Mouse (Mus musculus): Measurements from ENCODE around the gene Gm884.
"Not testable (repeated sequence)": the region's sequence is repeated elsewhere in the genome, so short reads cannot be mapped to it uniquely, and the experiment has no call there.

Gm884 gene

DNA sequence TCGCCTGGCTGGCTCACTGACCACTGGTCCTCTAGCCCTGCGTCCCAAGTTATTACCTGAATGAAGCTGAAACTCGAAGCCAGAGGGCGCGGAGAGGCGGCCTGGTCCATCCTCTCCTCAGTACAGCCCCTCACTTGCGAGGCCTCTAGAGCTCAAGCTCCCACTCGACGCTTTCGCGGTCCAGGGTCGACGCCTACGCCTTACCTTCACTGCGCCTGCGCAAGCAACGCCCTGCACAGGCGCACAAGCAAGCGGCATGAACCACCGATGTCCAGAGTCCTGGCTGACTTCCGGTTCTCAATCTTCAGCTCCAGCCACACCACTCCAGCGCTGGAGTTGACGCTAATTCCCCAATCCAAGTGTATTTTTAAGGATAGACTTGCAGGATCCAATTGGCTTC is 6.5 kb upstream of the Gm884 start:
- DNase-seq = no peak

DNA sequence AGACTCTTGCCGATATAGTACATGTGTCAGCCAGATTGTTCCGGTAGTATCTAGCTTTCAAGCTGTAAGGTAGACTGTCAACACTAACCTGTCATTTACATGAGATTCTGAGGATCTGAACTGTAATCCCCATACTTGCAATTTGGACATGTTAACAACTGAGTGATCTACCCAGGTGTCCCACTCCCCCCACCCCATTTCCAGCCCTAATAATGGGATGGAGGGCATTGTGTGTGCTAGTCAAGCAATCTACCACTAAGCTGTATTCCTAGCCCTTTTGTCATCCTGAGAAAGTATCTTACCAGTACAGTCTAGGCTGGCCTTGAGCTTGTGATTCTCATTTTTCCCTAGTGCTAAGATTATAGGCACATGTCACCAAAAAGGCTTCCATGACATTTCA is 10.2 kb downstream of the Gm884 start:
- no peak for DNase-seq

DNA sequence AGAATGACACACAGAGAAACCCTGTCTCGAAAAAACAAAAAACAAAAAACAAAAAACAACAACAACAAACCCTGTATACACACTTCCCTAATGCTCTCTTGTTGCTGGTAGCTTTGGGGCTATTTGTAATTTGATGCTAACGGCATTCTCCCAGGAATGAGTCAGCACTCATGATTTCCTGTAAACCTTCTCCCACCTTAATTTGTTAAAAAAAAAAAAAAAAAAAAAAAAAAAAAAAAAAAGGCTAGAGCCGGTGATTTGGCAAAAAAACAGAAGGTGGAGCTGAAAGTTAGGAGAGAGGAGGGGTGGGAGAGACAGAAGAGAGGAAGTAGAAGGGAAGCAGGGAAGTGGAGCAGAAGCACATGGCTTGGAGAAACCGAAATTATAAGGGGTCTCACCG is 14.3 kb downstream of the Gm884 start:
- DNase-seq = no peak

DNA sequence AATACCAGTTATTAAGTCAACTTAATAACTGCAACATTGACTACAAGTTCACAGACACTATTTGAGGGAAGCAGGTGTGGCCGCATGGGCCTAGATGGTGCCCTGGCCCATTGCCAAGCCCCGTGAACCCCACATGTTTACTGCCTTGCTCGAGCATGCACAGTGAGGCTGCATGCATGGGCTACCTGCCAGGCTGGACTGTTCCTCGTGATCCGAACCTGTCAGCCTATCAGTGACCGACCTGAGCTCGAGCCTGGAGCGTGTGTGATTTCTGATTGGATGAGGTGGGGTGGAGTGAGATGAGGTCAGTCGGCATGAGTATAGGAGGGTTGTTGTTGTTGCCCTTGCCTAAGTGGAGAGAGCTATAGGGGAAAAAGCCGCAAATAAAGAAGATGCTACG is 42.6 kb downstream of the Gm884 start:
- no peak for DNase-seq

DNA sequence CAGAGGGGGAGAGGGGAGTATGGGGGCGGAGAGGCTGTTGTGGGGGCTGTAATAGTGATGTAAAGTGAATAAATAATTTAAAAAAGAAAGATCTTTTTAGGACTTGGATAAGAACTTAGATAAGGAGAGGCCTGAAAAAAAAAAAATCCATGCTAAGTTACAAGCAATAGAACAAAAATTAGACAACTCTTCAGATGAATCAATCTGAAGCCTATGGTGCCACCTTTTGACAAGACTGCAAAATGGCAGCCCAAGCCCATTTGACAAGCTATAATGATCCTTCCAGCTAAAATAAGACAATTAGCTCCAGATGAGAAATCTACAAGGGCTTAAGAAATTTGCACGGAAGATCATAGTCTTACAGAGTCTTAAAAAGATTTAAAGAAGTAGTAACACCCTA is 64.9 kb downstream of the Gm884 start:
- no peak for DNase-seq

DNA sequence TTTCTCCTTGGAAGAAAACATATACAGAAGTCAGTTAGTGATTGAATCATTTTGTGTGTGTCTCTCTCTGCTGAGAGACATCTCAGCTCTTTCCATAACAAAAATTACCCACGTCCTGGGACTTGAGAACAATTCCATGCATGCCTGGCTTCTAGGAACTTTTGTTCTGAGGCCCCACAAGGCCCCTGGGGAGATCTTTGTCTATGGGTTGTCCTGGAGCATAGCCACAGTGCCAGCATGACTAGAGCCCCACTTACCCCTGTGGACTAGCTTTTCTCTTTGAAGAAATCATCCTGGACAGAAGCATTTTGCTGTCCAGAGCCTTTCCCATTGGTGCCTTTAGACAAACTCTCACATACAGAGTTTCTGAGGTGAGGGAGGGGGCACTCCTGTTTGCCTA is 86.0 kb downstream of the Gm884 start:
- not testable (repeated sequence) for DNase-seq

DNA sequence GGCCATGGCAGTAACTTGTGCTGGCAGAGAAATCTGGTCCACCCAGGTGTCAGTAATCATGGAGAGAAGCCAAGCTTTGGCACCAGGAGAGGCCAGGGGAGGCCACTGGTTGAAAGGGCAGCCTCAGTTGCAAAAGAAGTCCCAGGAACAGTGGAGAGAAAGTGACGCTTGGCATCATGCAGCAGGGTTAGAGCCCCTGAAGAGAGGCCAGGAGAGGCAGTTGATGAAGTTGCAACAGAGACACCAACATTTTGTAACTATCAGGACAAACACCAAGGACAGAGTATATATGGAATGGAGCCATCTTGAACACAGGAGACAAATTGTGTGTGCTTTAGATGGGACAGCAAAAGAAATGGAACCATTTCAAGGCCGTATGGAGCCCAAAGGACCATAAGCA is 108.8 kb downstream of the Gm884 start:
- DNase-seq = no peak

DNA sequence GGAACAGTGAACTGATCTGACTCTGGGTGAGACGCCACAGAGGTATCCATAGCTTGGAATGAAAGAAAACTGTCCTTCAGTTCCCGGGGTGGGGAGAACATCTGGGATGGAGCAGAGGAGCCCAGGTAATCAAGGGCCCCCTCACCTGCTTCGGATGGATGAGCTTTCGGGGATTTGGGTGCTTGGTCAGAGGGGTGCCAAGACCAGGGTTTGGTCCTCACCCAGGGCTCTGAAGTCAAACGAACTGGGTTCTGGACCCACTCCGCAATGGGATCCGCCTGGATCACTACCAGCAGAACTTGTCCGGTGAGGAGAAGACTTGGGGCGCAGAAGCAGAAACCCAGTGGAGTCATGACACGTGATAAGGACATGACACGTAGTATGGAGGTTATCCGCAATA is 116.4 kb downstream of the Gm884 start, which contains the start of gene Lrrc37a:
Gene Lrrc37a (minus strand): TSS at position 101 of the 400 bp plus-strand sequence.
- DNase-seq = no peak
